Mouse (Mus musculus) adrenal gland, adult 8-10 months (tissue): ENCODE results near the gene Amfr. TPM values are rescaled to one million over a fixed set of nuclear protein-coding genes. Genes with fewer than 3 reads are reported as not detected.
A peak's percentile ranks its signal among the peaks of the same experiment; 100 is the strongest.

Experiments used
- DNase-seq: peaks from one replicate; pipeline ENCODE4 v3.0.0; 2022
- total RNA-seq, 4 experiments: library from RNA; stranded (reverse); gene quantifications; 2 replicates each; pipeline ENCODE4 v1.2.4; 2022

Amfr gene
- total RNA-seq, 4 experiments from 2014 or later, result 211 to 343 (median 258) TPM

GRCm38 (mm10) chr8:93980141-93980540, 32.5 kb downstream of the Amfr start:
- DNase-seq, result no peak

- DNase-seq, result no peak
Observed at GRCm38 (mm10) chr8:93976446-93977211, 36.0 kb downstream of the Amfr start.

GRCm38 (mm10) chr8:93975358-93975757, 37.3 kb downstream of the Amfr start:
- DNase-seq, result no peak

GRCm38 (mm10) chr8:93974602-93975186, 37.9 kb downstream of the Amfr start:
- DNase-seq, result no peak

- no peak for DNase-seq
Observed at GRCm38 (mm10) chr8:93973831-93974375, 38.7 kb downstream of the Amfr start.

- DNase-seq, result no peak
Observed at GRCm38 (mm10) chr8:93972971-93973734, 39.5 kb downstream of the Amfr start.

- no peak for DNase-seq
Observed at GRCm38 (mm10) chr8:93972211-93972610, 40.4 kb downstream of the Amfr start.

- no peak for DNase-seq
Observed at GRCm38 (mm10) chr8:93971451-93971850, 41.2 kb downstream of the Amfr start.

- no peak for DNase-seq
Observed at GRCm38 (mm10) chr8:93969626-93970340, 42.9 kb downstream of the Amfr start.

- no peak for DNase-seq
Observed at GRCm38 (mm10) chr8:93968293-93968692, 44.3 kb downstream of the Amfr start.

- no peak for DNase-seq
Observed at GRCm38 (mm10) chr8:93960909-93961308, 51.7 kb downstream of the Amfr start.

- no peak for DNase-seq
Observed at GRCm38 (mm10) chr8:93958402-93958801, 54.2 kb downstream of the Amfr start.

GRCm38 (mm10) chr8:93952511-93952910, 60.1 kb downstream of the Amfr start:
- DNase-seq, result no peak

GRCm38 (mm10) chr8:93950133-93950532, 62.5 kb downstream of the Amfr start:
- no peak for DNase-seq

- DNase-seq, result no peak
Observed at GRCm38 (mm10) chr8:93946397-93946796, 66.2 kb downstream of the Amfr start.

GRCm38 (mm10) chr8:93945781-93946180, 66.9 kb downstream of the Amfr start:
- DNase-seq, result no peak

- no peak for DNase-seq
Observed at GRCm38 (mm10) chr8:93941636-93942054, 71.0 kb downstream of the Amfr start.

- no peak for DNase-seq
Observed at GRCm38 (mm10) chr8:93940542-93941423, 71.9 kb downstream of the Amfr start.

GRCm38 (mm10) chr8:93938193-93938592, 74.4 kb downstream of the Amfr start:
- no peak for DNase-seq

GRCm38 (mm10) chr8:93933288-93933687, 79.4 kb downstream of the Amfr start:
- no peak for DNase-seq

- peak; percentile 63 for DNase-seq
Observed at GRCm38 (mm10) chr8:93932873-93933272, 79.8 kb downstream of the Amfr start.
